Mouse (Mus musculus) heart, adult 8-10 months (tissue): ENCODE measurements at regions not wholly inside any gene's neighbourhood (a gene's known extent, or its start where the extent isn't known, plus 50 kb on each side); places are given as distances from the start of the nearest gene placed in this dataset.
"Not testable (repeated sequence)": the region's sequence is repeated elsewhere in the genome, so short reads cannot be mapped to it uniquely, and the experiment has no call there.

ENCODE experiments used
- DNase-seq: peaks from one replicate; pipeline ENCODE4 v3.0.0; 2022; ENCODE audit warnings: low spot score

GRCm38 (mm10) chr17:66206074-66206473, 82.8 kb downstream of the Ddx11 start:
- no peak for DNase-seq

GRCm38 (mm10) chr17:66207653-66208497, 84.6 kb downstream of the Ddx11 start:
- not testable (repeated sequence) for DNase-seq

GRCm38 (mm10) chr17:66208803-66209515, 85.6 kb downstream of the Ddx11 start:
- DNase-seq: not testable (repeated sequence)

- DNase-seq: no peak
Measured at GRCm38 (mm10) chr17:66211561-66211960, 88.2 kb downstream of the Ddx11 start.

GRCm38 (mm10) chr17:66212616-66213015, 89.3 kb downstream of the Ddx11 start:
- DNase-seq: no peak

GRCm38 (mm10) chr17:66218321-66218720, 95.0 kb downstream of the Ddx11 start:
- no peak for DNase-seq

GRCm38 (mm10) chr17:66219669-66220435, 96.5 kb downstream of the Ddx11 start:
- DNase-seq: no peak

- DNase-seq: peak; percentile 26
Measured at GRCm38 (mm10) chr17:66221256-66221655, 97.9 kb downstream of the Ddx11 start.

GRCm38 (mm10) chr17:66223711-66224110, 100.4 kb downstream of the Ddx11 start:
- no peak for DNase-seq

- no peak for DNase-seq
Measured at GRCm38 (mm10) chr17:66224241-66224640, 100.9 kb downstream of the Ddx11 start.

- no peak for DNase-seq
Measured at GRCm38 (mm10) chr17:66232391-66232790, 109.1 kb downstream of the Ddx11 start.

GRCm38 (mm10) chr17:66232891-66233421, 109.6 kb downstream of the Ddx11 start:
- no peak for DNase-seq

GRCm38 (mm10) chr17:66233451-66233951, 110.2 kb downstream of the Ddx11 start:
- DNase-seq: peak; percentile 15

GRCm38 (mm10) chr17:66234432-66234831, 111.1 kb downstream of the Ddx11 start:
- DNase-seq: no peak

GRCm38 (mm10) chr17:66235096-66235805, 111.9 kb downstream of the Ddx11 start:
- DNase-seq: peak; percentile 79

GRCm38 (mm10) chr17:66235806-66236335, 112.6 kb downstream of the Ddx11 start:
- no peak for DNase-seq

GRCm38 (mm10) chr17:66241868-66242622, 118.7 kb downstream of the Ddx11 start:
- peak; percentile 18 for DNase-seq

- no peak for DNase-seq
Measured at GRCm38 (mm10) chr17:66244183-66244582, 120.9 kb downstream of the Ddx11 start.

- DNase-seq: no peak
Measured at GRCm38 (mm10) chr17:66246031-66246534, 122.8 kb downstream of the Ddx11 start.

- DNase-seq: no peak
Measured at GRCm38 (mm10) chr17:66251495-66251894, 128.2 kb downstream of the Ddx11 start.
